Mouse (Mus musculus) kidney, embryonic 14.5 days (tissue): ENCODE measurements around the gene Klhl21. TPM values are rescaled to one million over a fixed set of nuclear protein-coding genes. Genes with fewer than 3 reads are reported as not detected.
"Not testable (repeated sequence)": the region's sequence is repeated elsewhere in the genome, so short reads cannot be mapped to it uniquely, and the experiment has no call there.

Source experiments
- ATAC-seq: fragments of 200-750 bp; cut with Nextera tagmentation; 2 replicates; pipeline ENCODE4 v1.8.0; 2017; ENCODE audit warnings: moderate number of reproducible peaks, mild to moderate bottlenecking, moderate TSS enrichment, moderate library complexity; ENCODE audit not compliant: low FRiP score, low TSS enrichment
- H3K27ac ChIP-seq: fragments of 300-500 bp; sonication (generic); 2 replicates; pipeline ENCODE4 v1.5.1; 2014; ENCODE audit warnings: low read depth, mild to moderate bottlenecking, low read length, moderate library complexity, mixed read lengths
- H3K27me3 ChIP-seq: fragments of 300-500 bp; sonication (generic); 2 replicates; pipeline ENCODE4 v1.6.1; 2014; ENCODE audit warnings: mild to moderate bottlenecking, low read length; ENCODE audit not compliant: control insufficient read depth, insufficient read depth
- H3K36me3 ChIP-seq: fragments of 300-500 bp; sonication (generic); 2 replicates; pipeline ENCODE4 v1.6.1; 2014; ENCODE audit warnings: low read length, mixed read lengths; ENCODE audit not compliant: control insufficient read depth, insufficient read depth
- H3K4me1 ChIP-seq: fragments of 300-500 bp; sonication (generic); 2 replicates; pipeline ENCODE4 v1.6.1; 2014; ENCODE audit warnings: low read length, mixed read lengths; ENCODE audit not compliant: control insufficient read depth, insufficient read depth
- H3K4me2 ChIP-seq: fragments of 300-500 bp; sonication (generic); replicated peaks from 2 replicates; pipeline ENCODE4 v1.6.1; 2014; ENCODE audit warnings: low read depth, mild to moderate bottlenecking, low read length
- H3K4me3 ChIP-seq: fragments of 300-500 bp; sonication (generic); 2 replicates; pipeline ENCODE4 v1.5.1; 2014; ENCODE audit warnings: mild to moderate bottlenecking, low read length
- H3K9ac ChIP-seq: fragments of 300-500 bp; sonication (generic); 2 replicates; pipeline ENCODE4 v1.6.1; 2014; ENCODE audit warnings: low read depth, mild to moderate bottlenecking, low read length, moderate library complexity
- H3K9me3 ChIP-seq: fragments of 300-500 bp; sonication (generic); 2 replicates; pipeline ENCODE4 v1.6.1; 2016; ENCODE audit warnings: low read length; ENCODE audit not compliant: control insufficient read depth
- WGBS: fragments of 180-500 bp; shearing (Covaris S2); extraction: QIAGEN DNeasy Blood & Tissue Kit; methylation state at CpG from one replicate; pipeline ENCODE4 v1.1.7; 2014; 5-methylcytosine and 5-hydroxymethylcytosine counted together
- polyA plus RNA-seq: library from polyadenylated mRNA; unstranded; fragments of >200 nt; fragmentation: Nextera tagmentation; extraction: Ambion mirVana; gene quantifications from 2 replicates; pipeline ENCODE4 v1.2.1, GENCODE M21; 2014

Klhl21 gene
- polyA plus RNA-seq, 1 experiment from 2014 or later = 7.4 TPM

DNA sequence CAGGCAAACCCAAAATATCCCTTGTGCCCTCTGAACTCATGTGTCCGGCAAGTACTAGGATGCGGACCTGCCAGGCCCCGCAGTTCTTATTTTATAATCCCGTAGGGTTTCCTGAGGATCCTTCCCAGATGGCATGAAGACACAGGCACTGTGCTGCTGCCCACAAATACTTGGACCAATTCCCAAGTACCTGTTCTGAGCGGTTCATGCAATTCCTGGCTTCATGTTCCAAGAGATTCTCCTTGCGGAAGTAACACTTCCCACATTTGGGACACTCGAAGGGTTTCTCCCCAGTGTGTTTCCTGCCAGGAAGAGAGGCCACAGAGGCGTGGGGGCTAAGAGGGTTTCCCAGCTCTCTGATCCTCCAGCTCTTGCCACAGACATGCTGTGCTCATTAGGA is 13.9 kb downstream of the Klhl21 start:
- no peak for ATAC-seq
- 89% methylated on average over 8 of the region's 8 CpGs for WGBS
- no peak overlapping the region for H3K9ac ChIP-seq
- H3K4me2 ChIP-seq = no peak overlapping the region
- peaks cover 70% of the 10 kb centered on the region for H3K36me3 ChIP-seq
- peaks cover 21% of the 10 kb centered on the region for H3K4me1 ChIP-seq
- no peaks in the 10 kb centered on the region for H3K9me3 ChIP-seq
- no peak overlapping the region for H3K4me3 ChIP-seq
- no peaks in the 10 kb centered on the region for H3K27me3 ChIP-seq
- no peak overlapping the region for H3K27ac ChIP-seq

DNA sequence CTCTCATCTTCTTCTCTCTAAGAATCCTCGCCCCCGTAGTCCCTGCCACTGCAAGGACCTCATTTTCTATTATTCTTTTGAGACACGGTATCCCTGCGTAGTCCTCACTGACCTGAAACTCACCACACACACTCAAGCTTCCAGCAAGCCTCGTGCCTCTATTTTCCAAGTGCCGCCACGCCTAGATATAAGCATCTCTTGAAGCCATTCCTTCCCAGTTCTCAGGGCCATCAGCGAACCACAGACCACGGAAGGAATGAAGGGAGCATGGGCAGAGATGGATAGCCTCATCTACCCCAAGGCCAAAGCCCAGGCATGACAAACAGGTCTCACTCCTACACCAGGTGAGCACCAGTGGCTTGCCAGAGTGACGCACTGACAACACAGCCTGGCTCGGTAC is 15.9 kb downstream of the Klhl21 start:
- H3K36me3 ChIP-seq = peaks cover 52% of the 10 kb centered on the region
- H3K27me3 ChIP-seq = no peaks in the 10 kb centered on the region
- H3K9me3 ChIP-seq = no peaks in the 10 kb centered on the region
- peaks cover 27% of the 10 kb centered on the region for H3K4me1 ChIP-seq
- H3K4me2 ChIP-seq = no peak overlapping the region
- no peak for ATAC-seq
- no peak overlapping the region for H3K27ac ChIP-seq
- whole genome bisulfite sequencing = 93% methylated on average over 11 of the region's 11 CpGs
- H3K9ac ChIP-seq = no peak overlapping the region
- H3K4me3 ChIP-seq = no peak overlapping the region

DNA sequence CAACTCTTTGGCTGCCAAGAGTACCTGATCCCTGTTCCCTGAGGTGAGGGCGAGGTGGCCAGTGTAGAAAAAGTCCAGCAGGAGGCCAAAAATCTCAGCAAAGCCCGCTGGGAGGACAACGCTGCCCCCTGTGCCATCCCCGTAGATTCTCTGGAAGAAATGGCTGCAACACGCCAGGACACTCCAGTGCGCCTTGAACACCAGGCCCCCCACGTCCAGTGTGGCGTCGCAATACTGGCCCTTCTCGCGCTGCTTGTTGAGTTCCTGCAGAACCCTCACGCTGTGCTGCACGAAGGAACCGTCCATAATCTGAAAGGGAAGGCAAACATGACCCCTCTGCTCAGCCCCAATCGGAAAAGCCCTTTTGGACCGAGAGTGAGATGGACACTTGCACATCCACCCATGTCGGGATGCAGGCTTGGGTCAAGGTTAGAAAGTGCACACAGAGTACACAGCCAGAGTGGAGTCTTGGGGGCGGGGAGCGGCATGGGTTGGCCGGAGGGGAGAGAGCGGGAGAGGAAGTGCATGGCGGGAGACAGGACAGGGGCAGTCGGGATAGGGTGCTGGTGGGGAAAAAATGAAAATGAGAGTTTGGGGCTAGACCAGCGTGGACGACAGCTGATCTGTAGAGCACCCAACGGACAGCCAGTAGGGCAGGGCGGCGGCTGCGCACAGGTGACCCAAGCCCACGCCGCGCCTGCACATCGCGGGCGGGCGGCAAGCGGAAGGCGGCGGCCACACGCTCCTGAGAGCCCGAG is 18.3 kb downstream of the Klhl21 start:
- 1% methylated on average over 39 of the region's 41 CpGs for WGBS
- Histone ChIP-seq H3K36me3 (peaks cover 28% of the 10 kb centered on the region), H3K9ac (peak overlapping the region; percentile 70), H3K4me1 (peaks cover 27% of the 10 kb centered on the region), H3K4me3 (peak overlapping the region; percentile 79), H3K27me3 (no peaks in the 10 kb centered on the region), H3K4me2 (peak overlapping the region; percentile 92), H3K9me3 (no peaks in the 10 kb centered on the region), H3K27ac (peak overlapping the region; percentile 44; the same call in 1 of the 2 replicates)
- ATAC-seq = peak; percentile 65

DNA sequence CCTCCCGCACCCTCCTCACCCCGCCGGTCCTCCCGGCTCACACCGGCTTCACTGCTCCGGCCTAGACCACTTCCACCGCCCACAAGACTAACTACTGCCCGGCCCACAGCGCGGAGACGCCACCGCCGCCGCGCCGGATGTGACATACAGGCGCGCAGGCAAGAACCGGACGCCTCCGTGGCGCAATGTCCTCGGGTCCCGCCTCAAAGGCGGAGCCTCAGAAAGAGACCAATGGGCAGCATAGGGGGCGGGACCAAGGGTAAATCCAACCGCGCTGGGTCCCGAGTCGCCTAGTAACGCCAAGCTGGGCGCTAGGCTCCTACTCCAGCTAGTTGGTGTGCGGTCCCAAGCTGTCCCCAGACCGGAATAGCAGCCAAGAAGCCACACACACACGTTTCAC is 18.9 kb downstream of the Klhl21 start, which contains the start of gene Zbtb48:
TSS of gene Zbtb48 (minus strand) at position 148 of the 400 bp plus-strand sequence.
- Histone ChIP-seq H3K9me3 (no peaks in the 10 kb centered on the region), H3K27me3 (no peaks in the 10 kb centered on the region), H3K4me2 (peak within 1 kb of the TSS; percentile 92), H3K4me1 (peaks cover 27% of the 10 kb centered on the region), H3K4me3 (peak within 1 kb of the TSS; percentile 79), H3K9ac (peak within 1 kb of the TSS; percentile 70), H3K27ac (peak within 1 kb of the TSS; percentile 44; the same call in 1 of the 2 replicates), H3K36me3 (peaks cover 22% of the 10 kb centered on the region)
- 0% methylated on average over 34 of the region's 35 CpGs for WGBS
- ATAC-seq = peak; percentile 96

DNA sequence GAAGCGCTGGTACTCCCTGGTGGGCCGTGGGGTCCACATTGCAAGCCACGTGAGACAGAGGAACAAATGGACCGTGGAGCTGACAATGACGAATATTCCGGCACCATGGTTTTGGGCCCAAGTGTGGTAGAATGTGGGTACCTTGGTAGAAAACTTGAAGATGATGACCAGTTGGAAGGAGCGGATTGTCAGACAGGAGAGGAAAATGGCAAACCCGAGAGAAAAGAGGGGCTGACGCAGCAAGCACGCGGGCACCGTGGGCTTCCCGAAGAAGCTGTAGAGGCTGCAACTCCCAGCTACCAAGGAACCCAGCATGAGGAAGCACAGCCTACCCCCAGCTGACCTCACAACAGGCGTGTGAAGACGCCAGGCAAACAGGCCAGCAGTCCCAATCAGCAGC is 19.9 kb downstream of the Klhl21 start:
- Histone ChIP-seq H3K36me3 (peaks cover 13% of the 10 kb centered on the region), H3K9ac (peak overlapping the region; percentile 60), H3K27me3 (no peaks in the 10 kb centered on the region), H3K4me3 (peak overlapping the region; percentile 79; the same call in 1 of the 2 replicates), H3K27ac (no peak overlapping the region), H3K9me3 (no peaks in the 10 kb centered on the region), H3K4me2 (peak overlapping the region; percentile 92), H3K4me1 (peaks cover 27% of the 10 kb centered on the region)
- ATAC-seq = no peak
- WGBS = 62% methylated on average over 15 of the region's 15 CpGs

DNA sequence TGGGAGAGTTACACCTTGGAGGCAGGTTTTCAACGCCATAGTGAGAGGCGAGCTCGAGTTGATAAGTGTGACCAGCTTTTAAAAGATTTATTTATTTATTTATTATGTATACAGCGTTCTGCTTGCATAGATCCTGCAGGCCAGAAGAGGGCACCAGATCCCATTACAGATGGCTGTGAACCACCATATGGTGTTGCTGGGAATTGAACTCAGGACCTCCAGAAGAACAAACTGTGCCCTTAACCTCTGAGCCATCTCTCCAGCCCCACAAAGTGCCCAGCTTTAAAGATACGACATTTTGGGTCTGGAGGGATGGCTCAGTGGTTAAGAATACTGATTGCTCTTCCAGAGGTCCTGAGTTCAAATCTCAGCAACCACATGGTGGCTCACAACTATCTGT is 20.5 kb downstream of the Klhl21 start:
- ATAC-seq = no peak
- H3K4me1 ChIP-seq = peaks cover 27% of the 10 kb centered on the region
- peaks cover 9% of the 10 kb centered on the region; the same call in 1 of the 2 replicates for H3K36me3 ChIP-seq
- H3K9ac ChIP-seq = no peak overlapping the region
- WGBS = 54% methylated on average over 5 of the region's 5 CpGs
- H3K9me3 ChIP-seq = no peaks in the 10 kb centered on the region
- H3K27ac ChIP-seq = no peak overlapping the region
- no peak overlapping the region for H3K4me2 ChIP-seq
- no peak overlapping the region for H3K4me3 ChIP-seq
- no peaks in the 10 kb centered on the region for H3K27me3 ChIP-seq

DNA sequence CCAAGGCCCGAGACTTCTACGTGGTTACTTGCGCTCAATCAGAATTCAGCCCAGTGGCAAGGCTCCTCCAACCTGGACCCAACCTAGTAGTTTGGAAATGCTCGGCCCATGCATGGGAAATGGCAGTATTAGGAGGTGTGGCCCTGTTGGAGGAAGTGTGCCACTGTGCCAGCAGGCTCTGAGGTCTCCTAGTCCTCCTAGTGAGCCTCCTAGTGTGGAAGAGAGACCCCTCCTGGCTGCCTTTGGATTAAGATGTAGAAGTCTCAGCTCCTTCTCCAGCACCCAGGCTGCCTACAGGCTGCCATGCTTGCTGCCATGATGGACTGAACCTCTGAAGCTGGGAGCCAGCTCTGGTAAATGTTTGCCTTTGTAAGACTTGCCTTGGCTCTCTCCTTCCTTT is 21.4 kb downstream of the Klhl21 start:
- 0 out of 2 replicates have a peak, but pooled peaks cover 3% of the 10 kb centered on the region for H3K36me3 ChIP-seq
- peaks cover 26% of the 10 kb centered on the region for H3K4me1 ChIP-seq
- no peak overlapping the region for H3K4me3 ChIP-seq
- no peak overlapping the region for H3K4me2 ChIP-seq
- ATAC-seq = no peak
- H3K9ac ChIP-seq = no peak overlapping the region
- no peak overlapping the region for H3K27ac ChIP-seq
- H3K9me3 ChIP-seq = no peaks in the 10 kb centered on the region
- WGBS = 67% methylated on average over 4 of the region's 4 CpGs
- no peaks in the 10 kb centered on the region for H3K27me3 ChIP-seq

DNA sequence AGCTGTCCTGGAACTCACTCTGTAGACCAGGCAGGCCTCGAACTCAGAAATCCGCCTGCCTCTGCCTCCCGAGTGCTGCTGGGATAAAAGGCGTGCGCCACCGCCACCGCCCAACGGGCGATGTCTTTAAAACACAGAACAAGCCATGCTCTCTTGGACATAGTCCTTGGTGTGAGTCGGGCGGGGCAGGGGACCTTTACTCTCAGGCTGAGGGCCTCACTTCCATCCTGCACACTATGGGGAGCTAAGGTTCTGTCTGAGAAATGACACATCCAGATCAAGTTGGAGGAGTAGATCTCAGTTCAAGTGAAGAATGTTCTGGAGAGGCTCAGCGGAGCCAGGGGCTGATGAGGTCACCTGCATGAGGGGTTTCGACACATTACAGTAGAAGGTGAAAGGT is 24.3 kb downstream of the Klhl21 start:
- no peak overlapping the region for H3K4me3 ChIP-seq
- no peak for ATAC-seq
- no peak overlapping the region for H3K9ac ChIP-seq
- H3K36me3 ChIP-seq = no peaks in the 10 kb centered on the region
- no peaks in the 10 kb centered on the region for H3K9me3 ChIP-seq
- H3K4me2 ChIP-seq = no peak overlapping the region
- no peaks in the 10 kb centered on the region for H3K27me3 ChIP-seq
- H3K27ac ChIP-seq = no peak overlapping the region
- 92% methylated on average over 13 of the region's 13 CpGs for WGBS
- H3K4me1 ChIP-seq = peaks cover 5% of the 10 kb centered on the region

DNA sequence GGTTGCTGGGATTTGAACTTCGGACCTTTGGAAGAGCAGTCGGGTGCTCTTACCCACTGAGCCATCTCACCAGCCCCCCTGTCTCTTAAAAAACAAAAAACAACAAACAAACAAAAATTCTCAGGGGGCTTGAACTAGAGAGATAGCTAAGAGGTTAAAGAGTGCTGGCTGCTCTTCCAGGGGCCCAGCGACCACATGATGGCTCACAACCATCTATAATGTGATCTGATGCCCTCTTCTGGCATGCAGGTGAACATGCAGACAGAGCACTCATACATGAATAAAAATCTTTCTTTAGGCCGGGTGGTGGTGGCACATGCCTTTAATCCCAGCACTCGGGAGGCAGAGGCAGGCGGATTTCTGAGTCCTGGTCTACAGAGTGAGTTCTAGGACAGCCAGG is 27.9 kb downstream of the Klhl21 start:
- H3K9me3 ChIP-seq, ATAC-seq, H3K36me3 ChIP-seq, H3K4me2 ChIP-seq, H3K9ac ChIP-seq, H3K27ac ChIP-seq, H3K27me3 ChIP-seq, H3K4me3 ChIP-seq: not testable (repeated sequence)
- WGBS = 87% methylated on average over 6 of the region's 6 CpGs
- H3K4me1 ChIP-seq = peaks cover 12% of the 10 kb centered on the region
